Mouse (Mus musculus) embryo, embryonic 10.5 days (tissue): ENCODE measurements around the gene Cmtm8.

ENCODE experiments used
- DNase-seq: peaks from one replicate; pipeline ENCODE4 v3.0.0-alpha.2; 2015; ENCODE audit warnings: low spot score

Gene Cmtm8

GRCm38 (mm10) chr9:114844017-114844662, at the start of gene Cmtm8:
Gene Cmtm8, minus strand, starts transcription at chr9:114844156.
- peak; percentile 77 for DNase-seq

- no peak for DNase-seq
Measured at GRCm38 (mm10) chr9:114892974-114893373, 49.0 kb upstream of the Cmtm8 start.

- no peak for DNase-seq
Measured at GRCm38 (mm10) chr9:114890377-114890776, 46.4 kb upstream of the Cmtm8 start.

GRCm38 (mm10) chr9:114888856-114889407, 45.0 kb upstream of the Cmtm8 start:
- no peak for DNase-seq

GRCm38 (mm10) chr9:114887699-114888098, 43.7 kb upstream of the Cmtm8 start:
- peak; percentile 49 for DNase-seq

- no peak for DNase-seq
Measured at GRCm38 (mm10) chr9:114885991-114886662, 42.2 kb upstream of the Cmtm8 start.

- no peak for DNase-seq
Measured at GRCm38 (mm10) chr9:114885564-114885963, 41.6 kb upstream of the Cmtm8 start.

- no peak for DNase-seq
Measured at GRCm38 (mm10) chr9:114881977-114882376, 38.0 kb upstream of the Cmtm8 start.

- no peak for DNase-seq
Measured at GRCm38 (mm10) chr9:114855327-114855726, 11.4 kb upstream of the Cmtm8 start.

- no peak for DNase-seq
Measured at GRCm38 (mm10) chr9:114854686-114855085, 10.7 kb upstream of the Cmtm8 start.

- DNase-seq: no peak
Measured at GRCm38 (mm10) chr9:114853336-114853735, 9.4 kb upstream of the Cmtm8 start.

GRCm38 (mm10) chr9:114851419-114852190, 7.6 kb upstream of the Cmtm8 start:
- DNase-seq: no peak

GRCm38 (mm10) chr9:114843634-114844016, 331 bp downstream of the Cmtm8 start:
- DNase-seq: peak; percentile 68

GRCm38 (mm10) chr9:114842886-114843285, 1.1 kb downstream of the Cmtm8 start:
- peak; percentile 49 for DNase-seq

GRCm38 (mm10) chr9:114842269-114842668, 1.7 kb downstream of the Cmtm8 start:
- no peak for DNase-seq

- DNase-seq: no peak
Measured at GRCm38 (mm10) chr9:114838870-114839269, 5.1 kb downstream of the Cmtm8 start.

- DNase-seq: no peak
Measured at GRCm38 (mm10) chr9:114831527-114831926, 12.4 kb downstream of the Cmtm8 start.

GRCm38 (mm10) chr9:114830351-114830750, 13.6 kb downstream of the Cmtm8 start:
- no peak for DNase-seq

GRCm38 (mm10) chr9:114829669-114830068, 14.3 kb downstream of the Cmtm8 start:
- DNase-seq: no peak

- no peak for DNase-seq
Measured at GRCm38 (mm10) chr9:114828377-114828776, 15.6 kb downstream of the Cmtm8 start.

GRCm38 (mm10) chr9:114827242-114827852, 16.6 kb downstream of the Cmtm8 start:
- DNase-seq: no peak

GRCm38 (mm10) chr9:114824166-114824565, 19.8 kb downstream of the Cmtm8 start:
- no peak for DNase-seq
